Mouse (Mus musculus): Measurements from ENCODE around the gene Igdcc4. TPM values are rescaled to one million over a fixed set of nuclear protein-coding genes. Genes with fewer than 3 reads are reported as not detected.

The Igdcc4 gene
- polyA plus RNA-seq, 1 experiment from 2014 or later = 9.4 TPM

- Histone ChIP-seq H3K36me3 (ENCODE audit: control insufficient read depth, insufficient read depth) (no peaks in the 10 kb centered on the region), H3K4me1 (ENCODE audit: control insufficient read depth, low read depth, low read length) (no peaks in the 10 kb centered on the region), H3K9me3 (replicated peaks; ENCODE audit: control insufficient read depth, low read length) (no peaks in the 10 kb centered on the region), H3K9ac (ENCODE audit: low read depth, low read length) (no peak overlapping the region), H3K4me3 (ENCODE audit: low read depth, low read length) (no peak overlapping the region), H3K27ac (ENCODE audit: low read length) (no peak overlapping the region), H3K27me3 (ENCODE audit: control insufficient read depth, insufficient read depth, low read depth, low read length) (peaks cover 29% of the 10 kb centered on the region), H3K4me2 (ENCODE audit: low read depth, low read length) (no peak overlapping the region)
- no peak for ATAC-seq (ENCODE audit: low read depth)
- WGBS (ENCODE audit: insufficient replicate concordance) = 51% methylated on average over 9 of the region's 9 CpGs
Observed at GRCm38 (mm10) chr9:65175939-65176871, 74.9 kb downstream of the Igdcc4 start.

- peaks cover 29% of the 10 kb centered on the region for H3K27me3 ChIP-seq (ENCODE audit: control insufficient read depth, insufficient read depth, low read depth, low read length)
- no peaks in the 10 kb centered on the region for H3K36me3 ChIP-seq (ENCODE audit: control insufficient read depth, insufficient read depth)
- WGBS (ENCODE audit: insufficient replicate concordance) = 57% methylated on average over 3 of the region's 3 CpGs
- H3K4me3 ChIP-seq (ENCODE audit: low read depth, low read length) = no peak overlapping the region
- no peak overlapping the region for H3K4me2 ChIP-seq (ENCODE audit: low read depth, low read length)
- ATAC-seq (ENCODE audit: low read depth) = no peak
- H3K27ac ChIP-seq (ENCODE audit: low read length) = no peak overlapping the region
- H3K9me3 ChIP-seq (replicated peaks; ENCODE audit: control insufficient read depth, low read length) = no peaks in the 10 kb centered on the region
- H3K4me1 ChIP-seq (ENCODE audit: control insufficient read depth, low read depth, low read length) = no peaks in the 10 kb centered on the region
- H3K9ac ChIP-seq (ENCODE audit: low read depth, low read length) = no peak overlapping the region
Observed at GRCm38 (mm10) chr9:65177497-65177896, 76.2 kb downstream of the Igdcc4 start.

- peaks cover 29% of the 10 kb centered on the region for H3K27me3 ChIP-seq (ENCODE audit: control insufficient read depth, insufficient read depth, low read depth, low read length)
- H3K4me1 ChIP-seq (ENCODE audit: control insufficient read depth, low read depth, low read length) = no peaks in the 10 kb centered on the region
- WGBS (ENCODE audit: insufficient replicate concordance) = 59% methylated on average over 10 of the region's 10 CpGs
- H3K4me2 ChIP-seq (ENCODE audit: low read depth, low read length) = no peak overlapping the region
- no peak overlapping the region for H3K4me3 ChIP-seq (ENCODE audit: low read depth, low read length)
- H3K9me3 ChIP-seq (replicated peaks; ENCODE audit: control insufficient read depth, low read length) = no peaks in the 10 kb centered on the region
- no peak overlapping the region for H3K9ac ChIP-seq (ENCODE audit: low read depth, low read length)
- no peaks in the 10 kb centered on the region for H3K36me3 ChIP-seq (ENCODE audit: control insufficient read depth, insufficient read depth)
- ATAC-seq (ENCODE audit: low read depth) = no peak
- H3K27ac ChIP-seq (ENCODE audit: low read length) = no peak overlapping the region
Observed at GRCm38 (mm10) chr9:65177912-65178311, 76.6 kb downstream of the Igdcc4 start.

GRCm38 (mm10) chr9:65178336-65179213 is 77.3 kb downstream of the Igdcc4 start:
- ATAC-seq (ENCODE audit: low read depth) = no peak
- Histone ChIP-seq H3K36me3 (ENCODE audit: control insufficient read depth, insufficient read depth) (no peaks in the 10 kb centered on the region), H3K4me2 (ENCODE audit: low read depth, low read length) (no peak overlapping the region), H3K27ac (ENCODE audit: low read length) (no peak overlapping the region), H3K27me3 (ENCODE audit: control insufficient read depth, insufficient read depth, low read depth, low read length) (peaks cover 29% of the 10 kb centered on the region), H3K4me1 (ENCODE audit: control insufficient read depth, low read depth, low read length) (no peaks in the 10 kb centered on the region), H3K4me3 (ENCODE audit: low read depth, low read length) (no peak overlapping the region), H3K9ac (ENCODE audit: low read depth, low read length) (no peak overlapping the region), H3K9me3 (replicated peaks; ENCODE audit: control insufficient read depth, low read length) (no peaks in the 10 kb centered on the region)
- 23% methylated on average over 22 of the region's 22 CpGs for WGBS (ENCODE audit: insufficient replicate concordance)

GRCm38 (mm10) chr9:65179817-65180624 is 78.7 kb downstream of the Igdcc4 start:
- Histone ChIP-seq H3K27me3 (ENCODE audit: control insufficient read depth, insufficient read depth, low read depth, low read length) (peaks cover 29% of the 10 kb centered on the region), H3K36me3 (ENCODE audit: control insufficient read depth, insufficient read depth) (no peaks in the 10 kb centered on the region), H3K4me2 (ENCODE audit: low read depth, low read length) (no peak overlapping the region), H3K27ac (ENCODE audit: low read length) (no peak overlapping the region), H3K9me3 (replicated peaks; ENCODE audit: control insufficient read depth, low read length) (no peaks in the 10 kb centered on the region), H3K4me1 (ENCODE audit: control insufficient read depth, low read depth, low read length) (no peaks in the 10 kb centered on the region), H3K4me3 (ENCODE audit: low read depth, low read length) (no peak overlapping the region), H3K9ac (ENCODE audit: low read depth, low read length) (no peak overlapping the region)
- no peak for ATAC-seq (ENCODE audit: low read depth)
- 27% methylated on average over 17 of the region's 17 CpGs for WGBS (ENCODE audit: insufficient replicate concordance)

Other genes starting within 250 kb of the Igdcc4 start
- gene Slc24a1, start 149.9 kb upstream of the Igdcc4 start, polyA plus RNA-seq (2015; fragmentation: Nextera tagmentation; extraction: Ambion mirVana) = 0.05 and 0.07 TPM in 2 replicates
- 19.1 and 20.9 TPM in 2 replicates for gene Ints14, start 140.6 kb upstream of the Igdcc4 start, polyA plus RNA-seq (2015; fragmentation: Nextera tagmentation; extraction: Ambion mirVana)
- gene Hacd3, start 79.8 kb upstream of the Igdcc4 start, polyA plus RNA-seq (2015; fragmentation: Nextera tagmentation; extraction: Ambion mirVana) = 63.3 and 68.4 TPM in 2 replicates
- gene Dpp8, start 69.1 kb upstream of the Igdcc4 start, polyA plus RNA-seq (2015; fragmentation: Nextera tagmentation; extraction: Ambion mirVana) = 18.8 and 20.1 TPM in 2 replicates
- 0.04 TPM in 1 of 2 replicates, not detected in the other for gene Igdcc3, start 39.7 kb downstream of the Igdcc4 start, polyA plus RNA-seq (2015; fragmentation: Nextera tagmentation; extraction: Ambion mirVana)
- gene Parp16, start 93.9 kb downstream of the Igdcc4 start, polyA plus RNA-seq (2015; fragmentation: Nextera tagmentation; extraction: Ambion mirVana) = 9.9 and 11.2 TPM in 2 replicates
- gene Cilp, start 163.7 kb downstream of the Igdcc4 start, polyA plus RNA-seq (2015; fragmentation: Nextera tagmentation; extraction: Ambion mirVana) = 0.06 and 0.12 TPM in 2 replicates
- 41.6 and 42.2 TPM in 2 replicates for gene Clpx, start 192.8 kb downstream of the Igdcc4 start, polyA plus RNA-seq (2015; fragmentation: Nextera tagmentation; extraction: Ambion mirVana)
- 1.6 and 1.8 TPM in 2 replicates for gene Pdcd7, start 244.6 kb downstream of the Igdcc4 start, polyA plus RNA-seq (2015; fragmentation: Nextera tagmentation; extraction: Ambion mirVana)